Mouse (Mus musculus): ENCODE results near the gene Cblc. TPM values are rescaled to one million over a fixed set of nuclear protein-coding genes. Genes with fewer than 3 reads are reported as not detected.

Gene Cblc
- polyA plus RNA-seq, 1 experiment from 2014 or later: 44.4 TPM

- no peak overlapping the region for H3K9ac ChIP-seq (ENCODE audit: low read length)
- H3K27ac ChIP-seq (replicated peaks): peak overlapping the region; percentile 37
- no peak overlapping the region; the same call in 1 of the 2 replicates for H3K4me2 ChIP-seq (replicated peaks; ENCODE audit: low read depth)
- no peak overlapping the region for H3K4me3 ChIP-seq (ENCODE audit: low read depth, low read length)
- peaks cover 9% of the 10 kb centered on the region; the same call in 1 of the 2 replicates for H3K4me1 ChIP-seq (replicated peaks; ENCODE audit: control insufficient read depth, insufficient read depth)
- no peaks in the 10 kb centered on the region for H3K27me3 ChIP-seq (ENCODE audit: control insufficient read depth, insufficient read depth, low read length)
- 41% methylated on average over 4 of the region's 4 CpGs for WGBS
- no peaks in the 10 kb centered on the region for H3K9me3 ChIP-seq (ENCODE audit: control insufficient read depth, low read length)
- no peak for TF ChIP-seq CTCF (IDR thresholded peaks at IDR 0.05; ENCODE audit: low read depth)
- TF ChIP-seq EP300 (optimal IDR thresholded peaks at IDR 0.05): no peak
- DNase-seq (ENCODE audit: low spot score) (peak; percentile 27), ATAC-seq (ENCODE audit: low FRiP score, low TSS enrichment) (no peak)
- no peaks in the 10 kb centered on the region for H3K36me3 ChIP-seq (ENCODE audit: control insufficient read depth, insufficient read depth, low read length)
Measured at GRCm38 (mm10) chr7:19751070-19751383, 45.6 kb downstream of the Cblc start.

- peak within 1 kb of the TSS; percentile 96 for H3K9ac ChIP-seq (ENCODE audit: low read length)
- H3K4me3 ChIP-seq (ENCODE audit: low read depth, low read length): peak within 1 kb of the TSS; percentile 93
- TF ChIP-seq CTCF (IDR thresholded peaks at IDR 0.05; ENCODE audit: low read depth) (peak; percentile 94), EP300 (optimal IDR thresholded peaks at IDR 0.05) (no peak)
- no peaks in the 10 kb centered on the region for H3K9me3 ChIP-seq (ENCODE audit: control insufficient read depth, low read length)
- ATAC-seq (ENCODE audit: low FRiP score, low TSS enrichment): peak; percentile 64
- H3K4me1 ChIP-seq (replicated peaks; ENCODE audit: control insufficient read depth, insufficient read depth): peaks cover 9% of the 10 kb centered on the region; the same call in 1 of the 2 replicates
- no peaks in the 10 kb centered on the region for H3K27me3 ChIP-seq (ENCODE audit: control insufficient read depth, insufficient read depth, low read length)
- H3K27ac ChIP-seq (replicated peaks): peak within 1 kb of the TSS; percentile 96
- peak within 1 kb of the TSS; percentile 85 for H3K4me2 ChIP-seq (replicated peaks; ENCODE audit: low read depth)
- H3K36me3 ChIP-seq (ENCODE audit: control insufficient read depth, insufficient read depth, low read length): no peaks in the 10 kb centered on the region
- WGBS: 11% methylated on average over 19 of the region's 19 CpGs
- peak; percentile 94 for DNase-seq (ENCODE audit: low spot score)
Measured at GRCm38 (mm10) chr7:19750217-19751069, 46.2 kb downstream of the Cblc start, which contains the start of gene Nectin2. TSS of gene Nectin2 (minus strand) at chr7:19750483.

GRCm38 (mm10) chr7:19749389-19750216 is 47.0 kb downstream of the Cblc start:
- WGBS: 0% methylated on average over 34 of the region's 46 CpGs
- TF ChIP-seq EP300 (optimal IDR thresholded peaks at IDR 0.05) (no peak), CTCF (IDR thresholded peaks at IDR 0.05; ENCODE audit: low read depth) (peak; percentile 90)

GRCm38 (mm10) chr7:19748219-19749195 is 48.1 kb downstream of the Cblc start:
- TF ChIP-seq CTCF (IDR thresholded peaks at IDR 0.05; ENCODE audit: low read depth) (no peak), EP300 (optimal IDR thresholded peaks at IDR 0.05) (no peak)
- no peak for ATAC-seq (ENCODE audit: low FRiP score, low TSS enrichment)
- peak; percentile 63 for DNase-seq (ENCODE audit: low spot score)

More at GRCm38 (mm10) chr7:19749389-19750216, 47.0 kb downstream of the Cblc start:
- H3K27me3 ChIP-seq (ENCODE audit: control insufficient read depth, insufficient read depth, low read length): no peaks in the 10 kb centered on the region
- H3K4me2 ChIP-seq (replicated peaks; ENCODE audit: low read depth): peak overlapping the region; percentile 85
- H3K4me1 ChIP-seq (replicated peaks; ENCODE audit: control insufficient read depth, insufficient read depth): peaks cover 14% of the 10 kb centered on the region
- peak overlapping the region; percentile 93 for H3K4me3 ChIP-seq (ENCODE audit: low read depth, low read length)
- peak overlapping the region; percentile 96 for H3K9ac ChIP-seq (ENCODE audit: low read length)
- H3K9me3 ChIP-seq (ENCODE audit: control insufficient read depth, low read length): no peaks in the 10 kb centered on the region
- ATAC-seq (ENCODE audit: low FRiP score, low TSS enrichment) (peak; percentile 94), DNase-seq (ENCODE audit: low spot score) (peak; percentile 99)
- H3K27ac ChIP-seq (replicated peaks): peak overlapping the region; percentile 96
- no peaks in the 10 kb centered on the region for H3K36me3 ChIP-seq (ENCODE audit: control insufficient read depth, insufficient read depth, low read length)

More at GRCm38 (mm10) chr7:19748219-19749195, 48.1 kb downstream of the Cblc start:
- H3K27ac ChIP-seq (replicated peaks): peak overlapping the region; percentile 96
- H3K9ac ChIP-seq (ENCODE audit: low read length): peak overlapping the region; percentile 96
- peaks cover 14% of the 10 kb centered on the region for H3K4me1 ChIP-seq (replicated peaks; ENCODE audit: control insufficient read depth, insufficient read depth)
- peak overlapping the region; percentile 85 for H3K4me2 ChIP-seq (replicated peaks; ENCODE audit: low read depth)
- no peaks in the 10 kb centered on the region for H3K9me3 ChIP-seq (ENCODE audit: control insufficient read depth, low read length)
- H3K36me3 ChIP-seq (ENCODE audit: control insufficient read depth, insufficient read depth, low read length): no peaks in the 10 kb centered on the region
- H3K27me3 ChIP-seq (ENCODE audit: control insufficient read depth, insufficient read depth, low read length): no peaks in the 10 kb centered on the region
- peak overlapping the region; percentile 93 for H3K4me3 ChIP-seq (ENCODE audit: low read depth, low read length)
- 1% methylated on average over 32 of the region's 32 CpGs for WGBS

Measured in stomach, postnatal 0 days (tissue).